In the genomic region with DNA sequence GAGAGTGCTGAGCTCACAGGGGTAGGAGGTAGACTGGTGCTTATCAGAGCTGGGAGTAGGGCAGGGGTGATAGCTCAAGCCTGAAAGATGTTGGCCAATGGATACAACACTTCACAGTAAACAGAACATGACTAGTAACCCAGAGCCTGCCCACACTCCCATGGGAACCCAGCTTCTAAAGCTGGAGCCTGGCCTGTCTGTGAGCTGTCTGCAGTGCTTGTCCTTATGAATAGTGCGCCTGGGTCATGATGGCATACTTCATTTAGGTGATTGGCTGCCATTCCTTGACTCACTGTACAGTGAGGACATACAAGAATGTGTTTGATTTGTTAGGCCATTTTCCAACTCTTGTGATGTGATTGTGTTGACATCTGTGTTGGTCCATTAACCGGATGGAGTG, we compare ENCODE assay signal across 18 mouse cellular contexts.
"Had no signal": no experiment of that assay in that cellular context is flagged by ENCODE, and none has a peak within 500 bp of the region (broad histone marks: within the 10 kb centered on the region; RNA-seq: fewer than 3 reads in every experiment).

No protein-coding gene starts in this region.

- H3K27ac ChIP-seq: lung, embryonic 15.5 days; midbrain, embryonic 10.5 days; midbrain, embryonic 12.5 days; neural tube, embryonic 13.5 days; neural tube, embryonic 15.5 days; stomach, embryonic 15.5 days; stomach, postnatal 0 days had no signal

- H3K4me2 ChIP-seq: lung, embryonic 15.5 days; midbrain, embryonic 12.5 days; neural tube, embryonic 13.5 days; neural tube, embryonic 15.5 days; stomach, embryonic 15.5 days had no signal

- H3K4me1 ChIP-seq: lung, embryonic 15.5 days; midbrain, embryonic 10.5 days; neural tube, embryonic 13.5 days; neural tube, embryonic 15.5 days; stomach, embryonic 15.5 days had no signal

- DNase-seq: lung, adult 2 months; lung, postnatal 10 days; lung, postnatal 4 days; midbrain, embryonic 14.5 days; retina, postnatal 1 day; right cerebral cortex, adult 18-20 months; right cerebral cortex, postnatal 25 days; thymus, postnatal 14 days; thymus, postnatal 36 days had no signal

- H3K9me3 ChIP-seq: lung, embryonic 15.5 days; midbrain, embryonic 10.5 days; midbrain, embryonic 12.5 days; neural tube, embryonic 13.5 days; neural tube, embryonic 15.5 days; stomach, embryonic 15.5 days had no signal

- ATAC-seq: midbrain, embryonic 16.5 days had no signal

- H3K36me3 ChIP-seq: lung, embryonic 15.5 days; midbrain, embryonic 10.5 days; midbrain, embryonic 12.5 days; neural tube, embryonic 13.5 days; neural tube, embryonic 15.5 days; stomach, embryonic 15.5 days had no signal

- H3K9ac ChIP-seq: lung, embryonic 15.5 days; midbrain, embryonic 12.5 days; neural tube, embryonic 13.5 days; neural tube, embryonic 15.5 days; stomach, embryonic 15.5 days had no signal

- H3K4me3 ChIP-seq: lung, embryonic 15.5 days; midbrain, embryonic 10.5 days; midbrain, embryonic 12.5 days; myocyte; neural tube, embryonic 13.5 days; neural tube, embryonic 15.5 days; stomach, embryonic 15.5 days had no signal

- H3K27me3 ChIP-seq: lung, embryonic 15.5 days; midbrain, embryonic 12.5 days; neural tube, embryonic 13.5 days; neural tube, embryonic 15.5 days; stomach, embryonic 15.5 days had no signal
